Mouse (Mus musculus): Measurements from ENCODE around the gene Spcs2. TPM values are rescaled to one million over a fixed set of nuclear protein-coding genes. Genes with fewer than 3 reads are reported as not detected.

Spcs2 gene
- polyA plus RNA-seq (2015; fragmentation: Illumina TruSeq; extraction: RNeasy Lipid Tissue Mini Kit (QIAGEN cat#74804); ENCODE audit: low read depth, low replicate concordance) = 152 TPM

DNA sequence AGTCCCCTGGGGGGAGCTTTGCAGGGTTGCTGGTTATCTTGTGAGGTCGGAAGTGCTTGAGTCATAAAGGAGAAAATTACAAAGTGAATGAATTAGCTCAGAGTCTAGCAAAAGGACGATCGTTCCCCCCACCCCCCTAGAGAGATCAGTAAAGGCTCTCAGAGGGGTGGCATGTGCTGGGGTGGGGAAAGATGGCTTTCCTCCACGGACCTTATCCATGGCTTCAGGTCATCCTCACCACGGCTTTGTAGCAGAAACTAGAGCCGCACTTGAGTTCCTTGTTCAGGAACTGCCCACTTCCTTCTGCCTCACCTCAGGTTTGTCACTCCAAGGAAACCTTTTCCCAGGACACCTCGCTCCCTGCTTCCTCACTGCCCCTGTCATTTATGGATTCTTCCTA lies at the start of gene Spcs2:
Spcs2 (minus strand) TSS at position 101 of the 400 bp plus-strand sequence.

DNA sequence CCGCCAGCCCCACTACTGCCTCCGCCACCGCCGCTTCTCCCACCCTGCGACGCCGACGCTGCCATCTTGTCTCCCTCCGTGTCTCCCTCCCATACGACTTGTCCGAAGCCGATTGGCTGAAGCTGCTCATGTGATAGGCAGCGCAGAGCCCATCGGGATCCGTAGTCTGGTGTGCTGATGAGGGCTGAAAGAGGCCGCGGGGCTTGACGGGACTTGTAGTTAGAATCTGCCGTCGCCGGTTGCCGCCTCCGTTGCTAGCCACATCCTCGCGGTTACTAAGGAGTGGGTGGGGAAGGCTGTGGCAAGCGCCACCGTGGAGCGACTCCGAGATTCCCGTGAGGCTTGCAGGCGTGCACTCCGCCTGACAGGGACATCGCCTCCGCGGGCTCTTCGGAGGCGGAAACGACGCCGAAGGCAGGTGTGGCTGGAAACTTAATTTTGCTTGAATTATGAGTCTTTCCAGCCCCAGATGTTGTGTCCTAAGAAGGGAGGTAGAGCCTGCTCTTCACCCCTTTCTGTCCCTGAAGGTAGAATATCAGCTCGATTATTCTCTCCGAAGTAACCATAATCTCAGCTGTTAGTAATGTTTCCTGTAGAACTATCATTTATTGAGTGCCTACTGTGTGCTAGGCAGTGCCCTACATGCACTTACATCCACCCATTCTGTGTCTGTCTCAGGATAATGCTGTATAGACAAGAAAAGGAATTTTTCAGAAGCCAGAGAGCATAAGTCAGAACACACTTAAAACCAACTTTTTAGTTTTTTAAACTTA lies 4.3 kb downstream of the Spcs2 start, which contains the start of gene Xrra1:
Xrra1 (plus strand) TSS at position 304 of the 773 bp plus-strand sequence.

DNA sequence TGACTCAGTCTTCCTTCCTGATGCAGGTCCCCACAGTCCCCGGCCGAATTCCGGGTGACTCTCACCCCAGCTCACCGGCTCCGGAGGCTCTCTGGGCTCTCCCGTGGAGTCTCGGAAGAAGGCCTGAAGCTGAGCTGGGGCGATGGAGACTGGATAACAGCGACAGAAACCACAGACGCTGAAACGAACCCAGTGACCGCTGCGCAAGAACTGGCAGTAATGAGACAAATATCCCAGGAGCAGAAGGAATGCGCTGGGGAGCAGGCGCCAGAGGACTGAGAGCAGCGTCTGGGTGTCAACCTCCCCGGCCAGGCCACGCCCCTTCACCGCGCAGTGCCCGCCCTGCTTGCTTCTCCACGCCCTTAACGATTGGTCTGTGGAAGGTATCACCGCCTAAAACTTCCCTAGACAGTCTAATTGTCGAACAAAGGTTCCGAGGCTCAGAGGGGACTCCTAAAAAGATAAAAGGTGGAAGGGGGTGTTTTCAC lies 35.1 kb downstream of the Spcs2 start, which contains the start of gene Neu3:
Neu3 (minus strand) TSS at position 335 of the 488 bp plus-strand sequence.

Other genes starting within 250 kb of the Spcs2 start
- 2.3 TPM for gene Tpbgl, start 236.4 kb downstream of the Spcs2 start, polyA plus RNA-seq (2015; fragmentation: Illumina TruSeq; extraction: RNeasy Lipid Tissue Mini Kit (QIAGEN cat#74804); ENCODE audit: low read depth, low replicate concordance)
- 11.9 TPM for gene Slco2b1, start 152.1 kb downstream of the Spcs2 start, polyA plus RNA-seq (2015; fragmentation: Illumina TruSeq; extraction: RNeasy Lipid Tissue Mini Kit (QIAGEN cat#74804); ENCODE audit: low read depth, low replicate concordance)
- gene Olfr520, start 133.2 kb downstream of the Spcs2 start, polyA plus RNA-seq (2015; fragmentation: Illumina TruSeq; extraction: RNeasy Lipid Tissue Mini Kit (QIAGEN cat#74804); ENCODE audit: low read depth, low replicate concordance) = not detected
- not detected for gene Olfr521, start 100.0 kb downstream of the Spcs2 start, polyA plus RNA-seq (2015; fragmentation: Illumina TruSeq; extraction: RNeasy Lipid Tissue Mini Kit (QIAGEN cat#74804); ENCODE audit: low read depth, low replicate concordance)
- 2.8 TPM for gene Neu3, start 35.0 kb downstream of the Spcs2 start, polyA plus RNA-seq (2015; fragmentation: Illumina TruSeq; extraction: RNeasy Lipid Tissue Mini Kit (QIAGEN cat#74804); ENCODE audit: low read depth, low replicate concordance)
- gene Xrra1, start 4.3 kb downstream of the Spcs2 start, polyA plus RNA-seq (2015; fragmentation: Illumina TruSeq; extraction: RNeasy Lipid Tissue Mini Kit (QIAGEN cat#74804); ENCODE audit: low read depth, low replicate concordance) = 0.98 TPM
- 18.1 TPM for gene Rnf169, start 117.0 kb upstream of the Spcs2 start, polyA plus RNA-seq (2015; fragmentation: Illumina TruSeq; extraction: RNeasy Lipid Tissue Mini Kit (QIAGEN cat#74804); ENCODE audit: low read depth, low replicate concordance)
- not detected for gene Chrdl2, start 142.7 kb upstream of the Spcs2 start, polyA plus RNA-seq (2015; fragmentation: Illumina TruSeq; extraction: RNeasy Lipid Tissue Mini Kit (QIAGEN cat#74804); ENCODE audit: low read depth, low replicate concordance)